Mouse (Mus musculus) forebrain, embryonic 14.5 days (tissue): ENCODE results near the gene Kalrn. TPM values are rescaled to one million over a fixed set of nuclear protein-coding genes. Genes with fewer than 3 reads are reported as not detected.
A peak's percentile ranks its signal among the peaks of the same experiment; 100 is the strongest.

ENCODE experiments used
- ATAC-seq: fragments of 200-750 bp; cut with Nextera tagmentation; 2 replicates; pipeline ENCODE4 v1.8.0; 2017; ENCODE audit warnings: mild to moderate bottlenecking, moderate library complexity
- DNase-seq: peaks from one replicate; pipeline ENCODE4 v3.0.0-alpha.2; 2015; ENCODE audit warnings: low spot score
- H3K27ac ChIP-seq: fragments of 300-500 bp; sonication (generic); 2 replicates; pipeline ENCODE4 v1.5.1; 2014; ENCODE audit warnings: low read depth, mild to moderate bottlenecking, control low read depth, low read length, moderate library complexity
- H3K27me3 ChIP-seq: fragments of 300-500 bp; sonication (generic); replicated peaks from 2 replicates; pipeline ENCODE4 v1.6.1; 2014; ENCODE audit warnings: low read length, control low read depth, mixed read lengths; ENCODE audit not compliant: control insufficient read depth, insufficient read depth
- H3K36me3 ChIP-seq: fragments of 300-500 bp; sonication (generic); 2 replicates; pipeline ENCODE4 v1.6.1; 2014; ENCODE audit warnings: low read length, control low read depth; ENCODE audit not compliant: control insufficient read depth, insufficient read depth
- H3K4me1 ChIP-seq: fragments of 300-500 bp; sonication (generic); 2 replicates; pipeline ENCODE4 v1.6.1; 2014; ENCODE audit warnings: antibody characterized with exemption, low read length, control low read depth; ENCODE audit not compliant: control insufficient read depth, insufficient read depth
- H3K4me2 ChIP-seq: fragments of 300-500 bp; sonication (generic); 2 replicates; pipeline ENCODE4 v1.6.1; 2014; ENCODE audit warnings: mild to moderate bottlenecking, control low read depth, low read length
- H3K4me3 ChIP-seq: fragments of 300-500 bp; sonication (generic); 2 replicates; pipeline ENCODE4 v1.5.1; 2014; ENCODE audit warnings: low read depth, low read length, control low read depth
- H3K9ac ChIP-seq: fragments of 300-500 bp; sonication (generic); 2 replicates; pipeline ENCODE4 v1.6.1; 2014; ENCODE audit warnings: mild to moderate bottlenecking, low read length, control low read depth, moderate library complexity
- H3K9me3 ChIP-seq: fragments of 300-500 bp; sonication (generic); replicated peaks from 2 replicates; pipeline ENCODE4 v1.6.1; 2016; ENCODE audit warnings: low read length, control low read depth, mixed read lengths; ENCODE audit not compliant: control insufficient read depth
- WGBS: fragments of 180-500 bp; shearing (Covaris S2); extraction: QIAGEN DNeasy Blood & Tissue Kit; methylation state at CpG from one replicate; pipeline ENCODE4 v1.1.7; 2014; 5-methylcytosine and 5-hydroxymethylcytosine counted together
- polyA plus RNA-seq: library from polyadenylated mRNA; unstranded; fragments of >200 nt; fragmentation: Nextera tagmentation; extraction: Ambion mirVana; gene quantifications from 2 replicates; pipeline ENCODE4 v1.2.1, GENCODE M21; 2014

The Kalrn gene
- polyA plus RNA-seq, 1 experiment from 2014 or later, result 19.7 TPM

DNA sequence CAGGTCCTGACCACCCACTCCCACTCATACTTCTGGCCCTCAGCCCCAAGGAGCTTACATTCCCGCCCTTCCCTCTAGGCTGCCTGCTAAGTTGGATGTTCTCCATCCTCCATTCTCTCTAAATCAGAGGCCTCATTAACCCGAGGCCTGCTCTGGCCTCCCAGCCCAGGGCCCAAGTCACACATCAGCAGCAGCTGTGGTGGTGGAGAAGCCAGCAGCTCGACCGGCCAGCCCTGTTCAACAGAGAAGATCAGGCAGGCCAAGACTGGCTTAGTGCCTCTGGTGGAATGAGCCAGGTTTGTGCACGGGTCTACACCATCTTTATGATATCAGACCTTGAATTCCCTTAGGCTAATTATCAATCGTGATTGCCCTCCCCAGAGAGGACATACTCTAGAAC is 642.5 kb downstream of the Kalrn start:
- H3K4me2 ChIP-seq, result no peak overlapping the region
- no peaks in the 10 kb centered on the region for H3K9me3 ChIP-seq
- DNase-seq (no peak), ATAC-seq (no peak)
- no peak overlapping the region for H3K9ac ChIP-seq
- WGBS, result 90% methylated on average over 6 of the region's 6 CpGs
- H3K27me3 ChIP-seq, result no peaks in the 10 kb centered on the region
- no peaks in the 10 kb centered on the region for H3K36me3 ChIP-seq
- no peak overlapping the region for H3K4me3 ChIP-seq
- H3K4me1 ChIP-seq, result peaks cover 13% of the 10 kb centered on the region
- no peak overlapping the region for H3K27ac ChIP-seq

- no peak overlapping the region for H3K9ac ChIP-seq
- H3K4me1 ChIP-seq, result 0 out of 2 replicates have a peak, but pooled peaks cover 4% of the 10 kb centered on the region
- DNase-seq (peak; percentile 60), ATAC-seq (no peak; the same call in 1 of the 2 replicates)
- no peaks in the 10 kb centered on the region for H3K9me3 ChIP-seq
- H3K4me3 ChIP-seq, result no peak overlapping the region
- H3K36me3 ChIP-seq, result no peaks in the 10 kb centered on the region
- H3K27ac ChIP-seq, result no peak overlapping the region
- H3K4me2 ChIP-seq, result no peak overlapping the region
- H3K27me3 ChIP-seq, result no peaks in the 10 kb centered on the region
- WGBS, result 73% methylated on average over 9 of the region's 9 CpGs
These were observed 644.4 kb downstream of the Kalrn start for GRCm38 (mm10) chr16:33928788-33929462.

DNA sequence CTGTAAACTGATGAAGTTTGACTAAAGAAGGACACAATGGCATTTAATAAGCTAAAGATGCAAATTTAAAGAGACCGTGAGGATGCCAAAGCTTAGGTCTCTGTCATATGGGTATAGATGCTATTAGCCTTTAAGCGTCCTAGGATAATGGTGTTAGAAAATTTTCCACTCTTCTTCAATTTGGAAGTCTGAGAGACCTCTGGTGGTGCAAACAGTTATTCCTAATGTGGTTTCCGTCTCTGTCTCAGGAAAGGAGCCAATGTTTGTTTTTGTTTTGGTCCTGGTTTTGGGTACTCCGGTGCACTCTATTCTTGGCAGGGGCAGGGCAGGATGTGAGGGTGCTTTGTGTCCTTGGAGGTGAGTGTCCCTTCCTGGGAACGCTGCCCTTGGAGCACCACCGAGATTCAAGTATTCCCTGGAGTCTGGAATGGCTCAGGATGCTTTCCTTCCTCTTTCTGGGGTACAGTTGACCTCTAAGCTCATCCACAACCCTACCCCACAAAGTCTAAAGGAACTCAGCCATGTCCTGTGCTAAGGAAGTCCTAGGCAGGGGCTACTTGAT is 646.0 kb downstream of the Kalrn start:
- Histone ChIP-seq H3K4me3 (no peak overlapping the region), H3K9me3 (no peaks in the 10 kb centered on the region), H3K4me2 (no peak overlapping the region), H3K36me3 (no peaks in the 10 kb centered on the region), H3K27me3 (no peaks in the 10 kb centered on the region), H3K9ac (no peak overlapping the region), H3K27ac (no peak overlapping the region; the same call in 1 of the 2 replicates), H3K4me1 (0 out of 2 replicates have a peak, but pooled peaks cover 4% of the 10 kb centered on the region)
- ATAC-seq (no peak), DNase-seq (no peak)
- WGBS, result 82% methylated on average over 6 of the region's 6 CpGs

DNA sequence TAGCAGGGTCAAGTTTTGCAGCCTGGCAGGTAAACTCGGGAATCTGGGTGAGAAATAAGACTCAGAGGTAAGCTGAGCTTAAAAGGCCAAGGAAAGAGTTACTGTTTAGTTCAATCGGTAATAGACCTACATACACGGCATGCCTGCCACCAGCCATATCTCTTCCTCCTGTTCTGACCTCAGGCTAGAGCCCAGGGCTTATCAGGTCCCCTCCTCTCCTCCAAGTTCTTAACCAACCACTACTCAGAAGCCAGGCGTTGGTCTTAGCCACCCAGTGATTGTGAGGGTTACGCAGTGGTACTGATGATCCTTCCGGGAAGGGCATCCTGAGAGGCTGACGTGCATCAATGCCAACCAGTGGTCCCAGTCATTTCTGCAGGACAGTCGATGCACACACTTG is 649.6 kb downstream of the Kalrn start:
- no peak overlapping the region for H3K4me3 ChIP-seq
- no peak for DNase-seq
- H3K27me3 ChIP-seq, result no peaks in the 10 kb centered on the region
- no peak overlapping the region for H3K4me2 ChIP-seq
- no peaks in the 10 kb centered on the region for H3K36me3 ChIP-seq
- no peak for ATAC-seq
- H3K9ac ChIP-seq, result no peak overlapping the region
- no peak overlapping the region for H3K27ac ChIP-seq
- H3K4me1 ChIP-seq, result 0 out of 2 replicates have a peak, but pooled peaks cover 3% of the 10 kb centered on the region
- 93% methylated on average over 8 of the region's 8 CpGs for WGBS
- H3K9me3 ChIP-seq, result no peaks in the 10 kb centered on the region

DNA sequence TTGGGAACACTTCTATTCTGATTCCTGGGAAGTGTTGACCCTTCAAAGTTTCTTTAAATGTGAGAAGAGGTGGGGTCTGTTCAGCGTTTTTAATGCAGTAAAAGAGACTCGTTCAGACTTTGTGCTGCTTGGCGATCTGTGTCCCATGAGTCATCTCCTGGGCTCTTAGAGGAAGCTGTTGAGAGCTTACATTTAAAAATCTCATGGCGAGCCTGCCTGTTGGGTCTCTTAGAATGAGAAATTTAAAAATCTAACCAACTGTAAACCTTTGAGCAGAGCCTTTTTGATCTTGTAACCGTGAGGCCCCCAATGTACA is 650.4 kb downstream of the Kalrn start:
- Histone ChIP-seq H3K9ac (no peak overlapping the region), H3K9me3 (no peaks in the 10 kb centered on the region), H3K27me3 (no peaks in the 10 kb centered on the region), H3K27ac (no peak overlapping the region), H3K4me3 (no peak overlapping the region), H3K4me2 (no peak overlapping the region), H3K36me3 (no peaks in the 10 kb centered on the region), H3K4me1 (no peaks in the 10 kb centered on the region)
- no peak for DNase-seq
- no peak for ATAC-seq
- 63% methylated on average over 5 of the region's 5 CpGs for WGBS

DNA sequence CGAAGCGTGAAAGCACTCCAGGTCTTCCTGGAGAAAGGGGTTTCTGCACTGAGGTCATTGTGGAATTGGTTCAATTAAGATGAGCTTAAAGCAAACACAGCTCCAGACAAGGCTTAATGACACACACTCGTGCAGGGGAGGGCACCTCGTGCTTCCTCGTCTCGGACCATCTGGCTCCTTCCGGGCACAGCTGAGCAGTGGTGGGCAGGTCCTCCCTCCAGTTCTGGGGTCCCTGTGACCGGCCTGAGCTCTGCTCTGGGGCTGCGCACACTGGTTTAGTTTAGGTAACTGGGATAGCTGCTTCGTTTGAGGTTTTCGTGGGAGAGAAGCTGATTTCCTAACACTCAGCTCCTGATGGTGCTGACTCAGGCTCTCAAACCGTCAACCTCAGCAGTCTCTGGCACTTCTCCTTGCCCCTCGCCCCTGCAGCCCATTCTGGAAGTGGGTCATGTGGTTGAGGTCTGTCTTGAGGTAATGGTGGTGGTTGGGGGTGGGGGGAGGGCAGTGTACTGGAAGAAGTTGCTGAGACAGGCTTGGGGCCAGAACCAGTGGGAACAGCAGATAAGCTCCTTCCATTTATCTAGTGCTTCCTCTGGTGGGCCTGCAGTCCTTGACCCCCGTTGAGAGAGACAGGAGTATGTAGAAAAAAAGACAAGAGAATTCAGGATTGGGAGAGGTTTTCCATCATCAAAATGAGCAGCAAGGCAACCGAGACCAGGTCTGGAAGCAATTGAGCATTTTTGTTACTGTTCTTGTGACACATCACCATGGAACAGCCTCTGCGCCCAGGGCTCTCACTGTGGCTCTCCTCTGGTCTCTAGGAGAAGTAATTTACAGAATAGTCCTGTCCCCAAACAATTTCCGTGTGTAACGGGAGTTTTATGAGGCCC is 651.0 kb downstream of the Kalrn start:
- Histone ChIP-seq H3K27ac (no peak overlapping the region), H3K36me3 (no peaks in the 10 kb centered on the region), H3K4me2 (no peak overlapping the region), H3K4me1 (no peaks in the 10 kb centered on the region), H3K9me3 (no peaks in the 10 kb centered on the region), H3K27me3 (no peaks in the 10 kb centered on the region), H3K9ac (no peak overlapping the region), H3K4me3 (no peak overlapping the region)
- ATAC-seq (no peak), DNase-seq (no peak)
- 59% methylated on average over 18 of the region's 18 CpGs for WGBS

- no peak overlapping the region for H3K4me3 ChIP-seq
- no peaks in the 10 kb centered on the region for H3K9me3 ChIP-seq
- H3K27me3 ChIP-seq, result no peaks in the 10 kb centered on the region
- H3K27ac ChIP-seq, result no peak overlapping the region
- H3K36me3 ChIP-seq, result no peaks in the 10 kb centered on the region
- WGBS, result 93% methylated on average over 5 of the region's 5 CpGs
- H3K4me2 ChIP-seq, result no peak overlapping the region
- ATAC-seq (no peak), DNase-seq (no peak)
- no peaks in the 10 kb centered on the region for H3K4me1 ChIP-seq
- no peak overlapping the region for H3K9ac ChIP-seq
These were observed 651.8 kb downstream of the Kalrn start for GRCm38 (mm10) chr16:33921514-33921913.
